Mouse (Mus musculus) urinary bladder, adult 18-20 months (tissue): ENCODE measurements at regions not wholly inside any gene's neighbourhood (a gene's known extent, or its start where the extent isn't known, plus 50 kb on each side); places are given as distances from the start of the nearest gene placed in this dataset.

Experiments
- DNase-seq, 2 experiments: peaks; one replicate each; pipeline ENCODE4 v3.0.0; 2022; ENCODE audit warnings: low spot score in 2 of 2, mixed read lengths in 2 of 2

DNA sequence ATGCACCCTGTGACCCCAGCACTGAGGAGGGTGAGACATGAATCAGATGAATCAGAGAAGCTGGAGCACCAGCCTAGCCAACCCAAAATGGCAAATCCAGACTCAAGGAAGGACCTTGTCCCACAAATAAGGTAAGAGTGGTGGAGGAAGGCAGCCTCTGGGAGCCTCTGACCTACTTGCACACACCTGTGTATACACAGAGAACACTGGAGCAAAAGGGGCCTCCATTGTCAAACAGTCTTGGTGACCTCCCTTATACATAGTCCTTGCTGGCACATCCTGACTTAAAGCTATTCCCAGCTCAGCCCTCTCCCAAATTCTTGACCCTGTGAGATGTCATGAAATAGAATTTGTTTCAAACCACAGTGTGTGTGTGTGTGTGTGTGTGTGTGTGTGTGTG, 57.1 kb downstream of the Inhbb start:
- no peak for DNase-seq

DNA sequence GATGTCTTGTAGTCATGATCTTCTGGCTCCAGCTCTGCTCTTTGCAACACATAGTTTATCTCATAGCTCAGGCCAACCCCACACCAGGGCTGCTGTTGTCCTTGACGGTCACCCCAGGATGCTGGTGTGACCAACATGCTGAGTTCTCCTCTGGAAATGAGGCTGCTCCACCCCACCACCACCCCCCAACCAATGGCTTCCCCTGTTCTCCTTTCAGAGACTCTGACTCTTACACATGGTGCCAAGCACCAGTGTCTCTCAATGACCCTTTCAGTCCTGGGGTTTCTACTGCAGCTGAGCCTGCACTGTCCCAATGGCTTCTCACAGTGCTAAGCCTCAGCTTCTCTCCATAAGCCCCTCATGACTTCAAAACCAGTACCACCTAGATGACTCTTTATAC, 64.0 kb downstream of the Inhbb start:
- DNase-seq, result no peak

DNA sequence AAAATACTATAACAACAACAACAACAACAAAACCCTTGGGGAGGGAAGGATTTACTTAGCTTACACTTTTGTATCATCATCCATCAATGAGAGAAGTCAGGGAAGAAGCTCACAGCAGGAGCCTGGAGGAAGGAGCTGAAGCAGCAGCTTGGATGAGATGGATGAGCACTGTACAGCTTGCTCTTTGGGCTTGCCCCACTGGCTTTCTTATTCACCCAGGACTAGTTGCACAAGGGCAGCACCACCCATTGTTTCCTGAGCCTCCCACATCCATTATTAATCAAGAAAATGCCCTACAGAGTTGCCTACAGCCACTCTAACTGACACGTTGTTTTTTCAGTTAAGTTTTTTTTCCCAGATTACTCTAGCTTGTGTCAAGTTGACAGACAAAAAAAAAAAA, 65.1 kb downstream of the Inhbb start:
- no peak for DNase-seq

DNA sequence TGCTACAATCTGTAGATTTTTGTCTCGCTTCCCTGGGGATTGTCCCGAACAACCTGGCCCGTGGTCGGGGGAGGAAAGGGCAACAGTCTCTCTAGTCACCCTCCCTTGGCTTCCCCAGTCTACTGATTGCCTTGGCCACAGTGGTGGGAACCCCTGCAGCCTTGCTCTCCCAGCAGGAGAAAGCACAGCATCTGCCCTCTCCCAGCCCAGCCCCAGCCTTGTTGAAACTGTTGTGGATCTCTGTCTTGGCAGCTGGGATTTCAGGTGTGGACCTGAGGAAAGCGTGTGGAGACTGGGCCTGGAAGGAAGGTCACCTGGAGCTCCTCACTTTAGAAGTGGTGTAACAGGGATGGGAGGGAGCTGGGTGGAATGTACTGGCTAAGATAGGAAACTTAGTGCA, 66.6 kb downstream of the Inhbb start:
- no peak for DNase-seq

DNA sequence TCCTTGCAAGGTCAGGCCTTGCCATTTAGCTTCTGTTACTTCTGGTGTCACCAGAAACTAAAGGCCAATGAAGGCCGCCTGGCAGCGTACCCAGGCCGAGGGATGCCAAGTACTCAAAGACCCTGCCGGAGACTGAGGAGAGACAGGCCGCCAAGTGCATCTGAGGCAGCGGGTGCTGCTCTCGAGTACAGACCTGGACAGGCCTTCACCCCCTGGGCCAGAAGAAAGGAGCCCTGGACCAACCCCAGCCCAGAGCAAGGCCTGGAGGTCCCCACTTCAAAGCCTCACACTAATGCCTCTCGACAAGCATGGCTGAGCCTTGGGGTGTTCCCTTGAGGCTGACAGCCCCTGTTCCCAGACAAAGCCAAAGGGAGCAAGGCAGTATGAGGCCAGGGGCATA, 70.5 kb downstream of the Inhbb start:
- no peak for DNase-seq

DNA sequence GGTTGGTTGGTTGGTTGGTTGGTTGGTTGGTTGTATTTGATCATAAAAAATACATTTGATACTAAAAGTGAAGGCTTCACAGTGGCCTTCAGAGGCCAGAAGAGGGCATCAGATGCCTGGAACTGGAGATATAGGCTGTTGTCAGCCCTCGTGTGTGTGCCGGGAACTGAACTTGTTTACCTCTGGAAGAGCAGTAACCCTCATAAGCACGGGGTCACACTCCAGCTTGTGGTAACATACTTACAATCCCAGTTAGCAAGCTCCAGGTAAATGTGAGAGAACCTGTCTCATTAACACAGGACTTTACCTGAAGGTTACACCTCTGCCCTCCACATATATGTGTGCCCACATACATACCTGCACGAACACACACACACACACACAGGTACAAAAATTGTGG, 71.2 kb downstream of the Inhbb start:
- DNase-seq, result no peak

DNA sequence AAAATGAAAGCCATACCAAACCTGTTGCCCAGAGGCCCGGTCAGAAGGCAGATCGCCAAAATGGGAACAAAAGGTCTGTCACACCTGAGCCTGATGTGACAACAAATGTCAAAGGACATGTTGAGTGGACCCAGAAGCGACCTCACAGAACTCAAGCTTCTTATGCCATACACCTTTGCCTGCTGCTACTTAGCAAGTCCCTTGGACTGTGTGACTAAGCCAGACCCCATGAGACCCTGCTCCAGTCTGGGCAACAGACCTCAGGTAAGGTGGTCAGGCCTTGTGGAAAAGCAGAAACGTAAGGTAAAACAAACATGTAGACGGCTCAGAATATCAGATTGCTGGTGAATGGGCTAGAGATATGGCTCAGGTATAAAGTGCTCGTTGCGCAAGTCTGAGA, 71.8 kb downstream of the Inhbb start:
- no peak for DNase-seq

DNA sequence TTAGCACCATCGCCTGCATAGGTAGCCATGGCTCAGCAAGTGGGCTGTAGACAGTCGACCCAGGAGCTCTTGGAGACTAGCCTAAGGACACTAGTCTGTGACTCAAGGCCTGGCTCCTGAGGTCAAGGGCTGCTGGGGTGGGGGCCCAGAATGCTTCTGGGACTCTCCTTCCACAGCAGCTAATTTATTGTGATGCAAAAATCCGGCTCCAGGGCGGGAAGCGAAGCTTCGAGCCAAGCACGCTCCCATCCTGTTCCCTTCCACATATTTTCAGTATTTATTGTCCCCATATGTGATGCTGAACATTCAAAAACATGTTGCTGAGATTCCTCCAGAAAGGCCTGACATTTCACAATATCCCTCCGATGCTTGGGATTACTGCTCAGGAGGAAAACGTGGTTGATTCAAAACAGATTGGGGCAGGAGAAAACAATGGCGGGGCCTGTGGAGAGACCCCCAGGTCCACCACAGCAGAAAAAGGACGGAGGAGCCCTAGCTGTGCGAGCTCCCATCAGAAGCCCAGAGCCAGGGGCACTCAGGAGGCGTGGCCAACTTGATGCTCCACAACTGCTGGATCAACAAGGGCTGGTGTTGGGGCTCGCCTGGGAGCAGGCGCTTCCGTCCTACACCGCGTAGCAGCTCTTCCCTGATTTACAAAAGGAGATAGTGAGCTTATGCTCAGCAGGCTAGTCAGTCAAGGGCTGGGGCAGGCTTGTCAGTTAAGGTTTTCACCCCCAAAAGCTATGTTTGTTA, 73.4 kb downstream of the Inhbb start:
- no peak for DNase-seq

DNA sequence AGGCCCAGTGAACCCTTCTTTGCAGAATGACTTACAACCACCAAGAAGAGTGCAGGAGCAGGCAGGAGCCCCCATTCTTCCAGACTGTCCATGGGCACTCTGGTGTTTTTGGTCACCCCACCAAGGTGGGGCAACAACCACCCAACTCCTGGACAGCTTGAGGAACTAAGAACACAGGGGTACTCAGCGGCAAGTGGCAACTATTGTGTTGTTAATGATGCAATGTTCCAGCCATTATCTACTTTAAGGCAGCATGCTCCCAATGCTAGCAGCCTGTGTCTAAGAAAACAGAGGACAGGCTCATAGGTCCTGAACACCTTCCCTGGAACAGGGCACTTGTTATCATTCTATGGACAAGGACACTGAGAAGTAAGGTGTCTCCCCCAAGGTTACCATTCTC, 74.3 kb downstream of the Inhbb start:
- no peak for DNase-seq

DNA sequence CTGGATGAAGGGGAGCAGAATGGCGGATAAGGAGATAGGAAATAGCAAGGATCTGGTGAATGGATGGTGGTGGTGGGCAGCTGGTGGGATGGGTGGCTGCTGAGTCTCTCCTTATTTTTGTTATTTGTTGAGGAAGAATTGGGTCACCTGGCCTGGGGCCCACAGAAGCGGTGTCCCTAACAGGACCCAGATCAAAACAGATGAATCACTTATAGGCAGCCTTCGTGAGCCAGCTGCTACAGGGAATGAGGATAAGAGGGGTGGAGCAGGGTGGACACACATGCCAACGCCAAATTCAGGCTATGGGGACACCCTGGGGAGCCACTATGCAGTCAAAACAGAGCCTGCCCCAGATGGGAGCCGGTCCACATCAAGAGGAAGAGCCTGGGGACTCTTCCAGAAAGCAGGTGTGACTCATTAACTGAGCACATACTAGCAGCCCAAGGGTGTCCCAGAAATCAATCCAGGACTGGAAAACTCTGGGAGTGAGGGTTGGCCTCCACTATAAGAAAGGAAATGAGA, 75.4 kb downstream of the Inhbb start:
- no peak for DNase-seq

DNA sequence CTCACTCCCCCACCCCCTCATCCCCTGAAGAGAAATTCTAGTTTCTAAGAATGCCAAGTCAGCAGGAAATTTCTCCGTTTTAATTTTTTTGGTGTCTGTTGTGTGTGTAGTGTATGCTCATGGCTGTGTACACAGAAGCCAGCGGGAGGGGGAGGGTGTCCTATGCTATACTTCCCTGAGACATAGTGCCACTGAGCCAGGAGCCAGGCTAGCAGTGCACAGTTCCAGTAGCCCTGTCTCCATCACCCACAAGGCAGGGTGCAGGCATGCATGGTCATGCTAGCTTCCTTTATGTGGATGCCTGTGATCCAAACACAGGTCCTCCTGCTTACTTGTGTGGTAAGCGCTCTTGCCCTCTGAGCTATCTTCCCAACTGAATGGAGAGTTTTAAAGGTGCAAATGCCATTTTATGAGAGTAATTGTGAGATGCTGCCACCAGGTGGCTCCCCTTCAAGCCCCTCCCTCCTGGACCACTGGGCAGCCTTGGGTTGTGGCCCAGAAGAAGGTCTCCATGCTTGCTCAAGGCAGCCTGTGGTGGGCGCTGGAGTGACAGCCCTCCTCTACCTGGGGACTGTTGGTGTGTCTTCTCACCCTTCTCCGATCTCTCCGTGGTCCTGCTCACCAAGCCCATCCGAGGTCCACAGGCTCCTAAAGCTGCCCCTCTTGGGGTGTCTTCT, 76.8 kb downstream of the Inhbb start:
- DNase-seq, result no peak

DNA sequence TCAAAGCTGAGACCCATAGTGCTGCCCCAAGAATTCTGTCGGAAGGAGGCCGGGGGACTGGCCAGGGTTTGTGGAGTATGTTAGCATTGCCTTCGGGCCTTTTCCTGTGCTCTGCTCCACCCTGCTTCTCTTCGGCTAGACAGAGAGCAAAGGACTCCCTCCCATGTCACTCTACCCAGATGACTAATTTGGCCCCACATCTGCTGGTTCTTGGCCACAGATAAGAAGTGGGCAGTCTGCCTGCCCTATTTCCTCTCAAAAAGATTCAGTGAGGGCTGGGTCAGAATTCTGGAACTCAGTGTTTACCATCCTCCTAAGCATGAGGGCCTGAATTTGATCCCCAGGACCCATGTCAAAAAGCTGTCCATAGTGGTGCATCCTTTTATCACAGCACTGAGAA, 78.0 kb downstream of the Inhbb start:
- DNase-seq, result no peak

DNA sequence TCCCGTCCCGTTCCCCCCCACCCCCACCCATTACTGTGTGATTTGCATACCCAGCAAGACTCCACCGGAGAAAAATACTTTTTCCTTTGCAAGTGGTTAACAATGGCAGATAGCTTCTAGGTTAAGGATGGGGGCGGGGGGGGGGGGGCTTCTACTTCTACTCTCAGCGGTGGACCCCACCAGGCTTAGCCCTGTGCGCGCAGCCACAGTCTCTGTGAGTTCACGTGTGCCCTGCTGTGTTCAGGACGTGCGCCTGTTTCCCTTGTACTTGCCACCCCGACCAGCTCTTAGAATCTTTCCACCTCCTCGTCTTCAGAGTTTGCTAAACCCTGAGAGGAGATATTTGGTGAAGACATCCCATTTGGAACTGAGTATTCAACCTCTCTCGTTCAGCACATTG, 86.9 kb downstream of the Inhbb start:
- no peak for DNase-seq

DNA sequence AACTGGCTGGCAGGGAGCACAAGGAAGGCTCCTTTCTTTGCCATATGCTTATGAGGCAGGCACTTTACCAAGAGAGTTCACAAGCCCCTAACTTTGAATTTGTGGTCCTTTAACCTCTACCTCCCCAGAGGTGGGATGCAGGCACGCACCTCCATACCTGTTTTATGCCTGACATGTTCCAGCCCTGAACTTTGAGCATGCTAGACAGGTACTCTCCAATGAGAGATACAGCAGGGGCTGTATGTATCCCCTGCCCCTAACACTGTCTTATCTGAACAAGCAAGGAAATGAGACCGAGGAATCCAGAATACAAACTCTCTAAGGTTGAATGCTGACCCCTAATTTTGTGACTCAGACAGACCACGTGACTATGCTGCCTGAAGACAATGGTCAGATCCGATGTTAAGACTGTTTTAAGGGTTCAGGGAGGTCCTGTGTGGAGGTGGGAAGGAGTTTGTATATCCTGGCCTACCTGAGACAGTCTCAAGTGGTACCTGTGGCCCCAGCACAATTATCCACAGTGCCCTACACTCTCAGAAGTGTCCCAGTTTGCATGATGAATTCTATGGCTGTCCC, 91.2 kb downstream of the Inhbb start:
- no peak for DNase-seq

DNA sequence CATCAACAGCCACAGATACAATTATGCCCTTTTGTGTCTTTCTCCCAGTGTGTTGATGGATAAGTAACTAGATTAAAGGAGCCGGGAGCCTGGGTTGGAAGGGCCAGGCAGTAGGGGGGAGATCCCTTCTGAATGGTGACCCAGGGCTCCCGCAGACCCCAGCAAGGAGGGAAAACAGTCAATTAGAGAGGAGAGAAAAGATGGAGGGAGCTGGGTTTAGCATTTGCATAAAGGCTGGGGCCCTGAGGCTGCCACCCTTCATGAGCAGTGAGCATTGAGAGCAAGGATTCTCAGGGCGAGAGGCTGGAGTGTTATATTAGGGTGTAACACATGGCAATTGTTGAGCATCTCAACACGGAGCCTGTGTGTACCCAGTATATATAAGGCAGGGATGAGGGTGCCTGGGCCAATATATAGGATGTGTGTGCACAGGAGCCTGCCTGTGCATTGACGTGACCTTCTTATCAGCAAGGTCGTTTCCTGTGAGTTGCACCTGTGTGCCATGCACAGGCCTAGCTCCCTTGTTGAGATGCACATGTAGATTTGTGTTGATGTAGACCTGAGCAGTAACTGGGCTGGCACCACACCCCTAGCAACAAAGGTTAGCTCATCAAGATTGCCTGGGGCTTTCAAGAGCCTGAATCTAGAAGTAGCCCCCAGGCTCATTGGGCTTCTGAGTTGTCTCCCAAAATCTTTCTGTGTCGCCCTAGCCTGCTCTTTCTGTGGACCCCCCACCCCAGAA, 92.2 kb downstream of the Inhbb start:
- DNase-seq, result no peak

DNA sequence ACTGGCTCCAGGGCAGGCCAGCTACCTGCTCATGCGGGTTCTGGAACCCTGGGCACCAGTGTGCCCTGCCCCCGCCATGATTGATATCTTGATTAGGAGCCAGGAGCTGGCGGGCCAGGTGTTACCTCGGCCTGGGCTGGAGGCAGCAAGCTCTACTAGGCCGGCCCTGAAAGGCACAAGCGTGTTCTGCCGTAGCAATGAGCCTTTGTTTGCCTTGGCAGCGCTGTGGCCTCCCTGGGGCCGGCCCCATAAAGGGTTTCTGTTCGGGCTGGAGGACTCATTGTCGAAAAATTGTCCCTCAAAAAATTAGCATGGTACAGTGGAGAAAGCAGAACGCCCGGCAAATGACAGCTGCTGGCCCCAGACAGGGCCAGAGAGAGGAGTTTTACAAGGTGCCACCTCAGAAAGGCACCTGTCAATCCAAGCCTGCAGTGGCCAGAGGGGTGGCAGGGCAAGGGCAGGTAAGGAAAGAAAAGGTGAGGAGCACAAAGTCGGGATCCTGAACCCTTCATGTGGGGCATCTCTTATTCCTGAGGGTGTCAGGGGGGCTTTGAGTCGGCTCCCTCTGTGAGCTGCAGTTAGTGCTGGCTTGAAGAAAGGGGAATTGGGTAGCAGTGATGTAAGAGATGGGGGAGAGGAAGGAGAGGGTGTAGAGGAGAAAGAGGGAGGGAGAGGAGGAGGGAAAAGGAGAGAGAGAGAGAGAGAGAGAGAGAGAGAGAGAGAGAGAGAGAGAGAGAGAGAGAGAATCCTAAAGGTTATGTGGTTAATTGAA, 92.9 kb downstream of the Inhbb start:
- peak in 1 of 2 experiments; percentile 20 for DNase-seq

DNA sequence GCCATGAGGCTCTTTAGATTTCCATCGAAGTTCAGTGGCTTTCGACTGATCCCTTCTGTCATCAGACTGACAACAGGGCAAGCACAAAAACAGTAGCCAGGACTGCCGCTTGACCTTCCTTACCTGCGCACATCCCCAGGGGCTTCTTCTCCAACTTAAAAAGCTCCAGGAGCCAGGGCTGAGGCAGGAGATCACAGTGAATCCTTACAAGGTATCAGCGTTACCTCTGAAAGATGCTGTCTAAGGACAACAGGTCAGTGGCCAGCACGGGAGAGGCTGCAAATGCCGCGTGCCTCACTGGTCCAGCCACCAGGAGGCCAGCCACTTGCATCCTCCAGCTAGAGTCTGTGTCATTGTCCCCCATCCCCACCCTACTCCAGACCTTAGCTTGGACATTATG, 97.5 kb downstream of the Inhbb start:
- no peak for DNase-seq

DNA sequence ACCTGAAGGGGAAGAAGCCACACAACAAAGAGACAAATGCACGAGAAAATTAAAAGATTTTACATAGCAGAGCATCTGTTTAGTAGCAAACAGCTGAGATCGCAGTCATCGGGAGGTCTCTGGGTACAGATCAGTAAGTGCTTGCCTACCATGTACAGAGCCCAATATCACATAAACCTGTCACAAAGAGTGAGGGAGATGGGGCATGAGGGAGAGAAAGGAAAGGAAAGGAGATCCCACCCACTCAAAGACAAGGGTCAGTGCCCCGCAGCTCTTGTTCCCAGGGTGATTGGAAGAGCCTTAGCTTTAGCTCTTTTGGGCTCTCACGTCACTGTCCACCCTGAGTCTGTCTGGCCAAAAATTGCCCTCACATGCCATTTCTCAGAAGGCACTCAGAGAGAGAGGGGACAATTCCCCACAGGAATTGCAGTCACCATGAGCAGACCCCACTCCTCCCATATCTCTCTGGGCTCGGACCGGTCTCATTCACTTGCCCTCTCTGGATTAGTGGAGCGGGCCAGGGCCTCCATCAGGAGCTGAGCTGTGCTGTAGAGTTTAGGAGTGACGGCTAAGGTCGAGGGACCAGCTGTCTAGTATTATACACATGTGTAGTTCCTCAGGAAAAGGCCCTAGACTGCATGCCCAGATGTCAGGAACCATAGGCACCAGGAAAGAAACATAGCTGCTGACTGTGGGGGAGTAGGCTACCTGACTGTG, 99.6 kb downstream of the Inhbb start:
- DNase-seq, result no peak

DNA sequence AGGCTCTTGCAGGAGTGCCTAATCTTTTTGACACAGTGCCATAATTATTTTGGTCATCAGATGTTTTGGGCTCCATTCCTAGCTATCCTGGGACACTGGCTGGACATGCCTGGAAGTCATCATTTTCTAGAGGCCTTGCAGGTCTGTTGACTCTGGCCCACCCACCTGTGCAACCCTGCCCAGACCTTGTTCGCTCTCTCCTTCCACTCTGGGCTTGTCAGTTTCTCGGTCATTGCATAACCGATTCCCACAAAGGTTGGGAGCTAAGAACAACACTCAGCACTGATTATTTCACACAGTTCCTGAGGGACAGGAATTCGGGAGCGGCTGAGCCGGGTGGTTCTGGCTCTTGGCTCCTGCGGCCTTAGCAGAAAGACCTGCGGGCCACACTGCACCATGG, 100.2 kb downstream of the Inhbb start:
- DNase-seq, result no peak

DNA sequence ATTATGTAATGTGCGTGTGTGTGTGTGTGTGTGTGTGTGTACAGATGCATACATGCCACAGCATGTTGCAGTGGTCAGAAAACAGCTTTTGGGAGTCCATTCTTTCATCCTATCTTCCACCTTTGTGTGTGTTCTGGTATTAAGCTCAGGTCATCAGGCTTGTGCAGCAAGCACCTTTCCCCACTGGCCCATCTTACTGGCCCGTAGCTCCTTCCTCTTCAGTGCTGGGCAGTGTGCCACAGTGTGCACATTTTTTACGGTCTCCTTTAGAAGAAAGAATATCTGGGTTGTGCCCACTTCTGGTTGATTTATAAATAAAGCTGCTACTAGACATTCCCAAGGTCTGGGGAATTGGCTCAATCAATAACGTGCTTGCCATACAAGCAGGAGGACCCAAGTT, 105.0 kb downstream of the Inhbb start:
- DNase-seq, result no peak
